Mouse (Mus musculus) cortical plate, adult 2 months (tissue): ENCODE data around the gene Uap1.

Source experiments
- CTCF ChIP-seq: fragments of 200-500 bp; IDR thresholded peaks from 2 replicates; pipeline ENCODE4 v1.5.1; 2011; ENCODE audit warnings: mild to moderate bottlenecking, control low read depth, low read length; ENCODE audit not compliant: insufficient read depth; ENCODE audit errors: extremely low read depth
- POLR2A ChIP-seq: fragments of 200-500 bp; IDR thresholded peaks from 2 replicates; pipeline ENCODE4 v1.6.1; 2011; ENCODE audit warnings: mild to moderate bottlenecking, low read length, control low read depth; ENCODE audit not compliant: insufficient read depth; ENCODE audit errors: extremely low read depth

DNA sequence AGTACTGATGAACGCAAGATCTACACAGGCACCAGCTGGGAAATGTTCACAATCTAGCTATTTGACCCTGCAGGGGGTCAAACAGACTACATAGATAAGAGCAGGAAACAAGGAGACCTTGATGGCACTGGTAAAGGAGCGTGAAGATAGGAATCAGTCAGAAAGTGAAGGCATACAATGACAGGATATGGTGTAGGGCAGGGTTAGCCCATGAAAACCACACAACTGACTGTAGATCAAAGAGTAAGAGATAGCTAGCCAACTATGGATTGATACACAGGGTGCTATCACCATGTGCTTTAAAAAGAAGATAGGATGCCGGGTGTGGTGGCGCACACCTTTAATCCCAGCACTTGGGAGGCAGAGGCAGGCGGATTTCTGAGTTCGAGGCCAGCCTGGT lies 7.0 kb downstream of the Uap1 start:
- no peak for TF ChIP-seq POLR2A
- TF ChIP-seq CTCF: no peak
